Mouse (Mus musculus) megakaryocyte, embryonic 14.5 days (primary cell): ENCODE measurements around the gene Mrpl49. TPM values are rescaled to one million over a fixed set of nuclear protein-coding genes. Genes with fewer than 3 reads are reported as not detected.
A peak's percentile ranks its signal among the peaks of the same experiment; 100 is the strongest.

ENCODE experiments used
- H3K27me3 ChIP-seq: replicated peaks from 2 replicates; pipeline ENCODE3; 2012; ENCODE audit warnings: inconsistent platforms
- H3K36me3 ChIP-seq: replicated peaks from 2 replicates; pipeline ENCODE3; 2012; ENCODE audit warnings: low read length, inconsistent platforms, mixed read lengths
- H3K4me1 ChIP-seq: 2 replicates; pipeline ENCODE4 v1.6.1; 2012; ENCODE audit warnings: inconsistent platforms
- H3K4me3 ChIP-seq: replicated peaks from 2 replicates; pipeline ENCODE3; 2012; ENCODE audit warnings: moderate library complexity, mild to moderate bottlenecking, inconsistent platforms
- H3K9me3 ChIP-seq: 2 replicates; pipeline ENCODE4 v1.6.1; 2012; ENCODE audit warnings: inconsistent platforms
- FLI1 ChIP-seq: IDR thresholded peaks from 2 replicates; pipeline ENCODE4 v1.6.1; 2012; ENCODE audit warnings: low read length, inconsistent platforms, mixed read lengths
- GATA1 ChIP-seq: IDR thresholded peaks from 3 replicates; pipeline ENCODE4 v1.6.1; 2012; ENCODE audit warnings: mixed read lengths, low read length, inconsistent platforms, borderline replicate concordance
- polyA plus RNA-seq: library from polyadenylated mRNA; stranded (reverse); fragments of >175 nt; gene quantifications from 2 replicates; pipeline ENCODE4 v1.2.3, GENCODE M21; 2012; ENCODE audit warnings: low replicate concordance; ENCODE audit not compliant: insufficient read depth

Mrpl49 gene
- polyA plus RNA-seq, 1 experiment = 19.0 TPM

GRCm38 (mm10) chr19:6018142-6019089, 39.2 kb downstream of the Mrpl49 start:
- peak overlapping the region; percentile 66 for H3K4me3 ChIP-seq
- peaks cover 6% of the 10 kb centered on the region for H3K27me3 ChIP-seq
- TF ChIP-seq FLI1 (no peak), GATA1 (no peak)
- no peaks in the 10 kb centered on the region for H3K9me3 ChIP-seq
- peaks cover 60% of the 10 kb centered on the region for H3K4me1 ChIP-seq
- peaks cover 8% of the 10 kb centered on the region for H3K36me3 ChIP-seq

GRCm38 (mm10) chr19:6016532-6016931, 41.1 kb downstream of the Mrpl49 start:
- Histone ChIP-seq H3K4me3 (peak overlapping the region; percentile 94), H3K36me3 (peaks cover 25% of the 10 kb centered on the region), H3K4me1 (peaks cover 66% of the 10 kb centered on the region), H3K9me3 (no peaks in the 10 kb centered on the region), H3K27me3 (no peaks in the 10 kb centered on the region)
- TF ChIP-seq FLI1 (no peak), GATA1 (no peak)

- Histone ChIP-seq H3K27me3 (no peaks in the 10 kb centered on the region), H3K4me1 (peaks cover 74% of the 10 kb centered on the region), H3K36me3 (peaks cover 33% of the 10 kb centered on the region), H3K9me3 (no peaks in the 10 kb centered on the region), H3K4me3 (peak within 1 kb of the TSS; percentile 94)
- TF ChIP-seq GATA1 = no peak
- no peak for TF ChIP-seq FLI1
These were observed 41.9 kb downstream of the Mrpl49 start, which contains the start of gene Capn1 for GRCm38 (mm10) chr19:6015511-6016315. Capn1 (minus strand) TSS chr19:6015897.

- peaks cover 70% of the 10 kb centered on the region for H3K4me1 ChIP-seq
- peaks cover 40% of the 10 kb centered on the region for H3K36me3 ChIP-seq
- no peaks in the 10 kb centered on the region for H3K9me3 ChIP-seq
- TF ChIP-seq GATA1 (no peak), FLI1 (no peak)
- H3K27me3 ChIP-seq = no peaks in the 10 kb centered on the region
- peak overlapping the region; percentile 94 for H3K4me3 ChIP-seq
These were observed 42.5 kb downstream of the Mrpl49 start for GRCm38 (mm10) chr19:6014991-6015510.

- Histone ChIP-seq H3K27me3 (no peaks in the 10 kb centered on the region), H3K9me3 (no peaks in the 10 kb centered on the region), H3K36me3 (peaks cover 51% of the 10 kb centered on the region), H3K4me1 (peaks cover 62% of the 10 kb centered on the region), H3K4me3 (no peak overlapping the region)
- TF ChIP-seq GATA1 (no peak), FLI1 (no peak)
These were observed 43.9 kb downstream of the Mrpl49 start for GRCm38 (mm10) chr19:6013691-6014090.

- Histone ChIP-seq H3K4me1 (peaks cover 26% of the 10 kb centered on the region), H3K4me3 (no peak overlapping the region), H3K27me3 (no peaks in the 10 kb centered on the region), H3K36me3 (peaks cover 79% of the 10 kb centered on the region), H3K9me3 (no peaks in the 10 kb centered on the region)
- TF ChIP-seq FLI1 (no peak), GATA1 (no peak)
These were observed 48.4 kb downstream of the Mrpl49 start for GRCm38 (mm10) chr19:6009137-6009536.

- TF ChIP-seq FLI1 (no peak), GATA1 (no peak)
- Histone ChIP-seq H3K36me3 (peaks cover 72% of the 10 kb centered on the region), H3K27me3 (no peaks in the 10 kb centered on the region), H3K4me1 (peaks cover 24% of the 10 kb centered on the region), H3K4me3 (no peak overlapping the region), H3K9me3 (no peaks in the 10 kb centered on the region)
These were observed 50.6 kb downstream of the Mrpl49 start for GRCm38 (mm10) chr19:6007013-6007412.

GRCm38 (mm10) chr19:6005541-6005940, 52.0 kb downstream of the Mrpl49 start:
- Histone ChIP-seq H3K9me3 (no peaks in the 10 kb centered on the region), H3K27me3 (no peaks in the 10 kb centered on the region), H3K36me3 (peaks cover 69% of the 10 kb centered on the region), H3K4me3 (no peak overlapping the region), H3K4me1 (peaks cover 15% of the 10 kb centered on the region)
- TF ChIP-seq GATA1 (no peak), FLI1 (no peak)

Other genes with a start within 250 kb of the Mrpl49 start
- 28.5 and 57.6 TPM in 2 replicates for gene Frmd8, start 182.5 kb downstream of the Mrpl49 start, polyA plus RNA-seq
- gene Slc25a45, start 180.0 kb downstream of the Mrpl49 start, polyA plus RNA-seq = 3.6 and 6.9 TPM in 2 replicates
- 0.57 and 1.3 TPM in 2 replicates for gene Tigd3, start 163.6 kb downstream of the Mrpl49 start, polyA plus RNA-seq
- 23.0 and 44.7 TPM in 2 replicates for gene Dpf2, start 144.8 kb downstream of the Mrpl49 start, polyA plus RNA-seq
- gene Cdc42ep2, start 133.0 kb downstream of the Mrpl49 start, polyA plus RNA-seq = 4.4 and 15.7 TPM in 2 replicates
- 11.0 and 14.1 TPM in 2 replicates for gene Pola2, start 93.6 kb downstream of the Mrpl49 start, polyA plus RNA-seq
- gene Slc22a20, start 71.6 kb downstream of the Mrpl49 start, polyA plus RNA-seq = not detected in 2 replicates
- 66.2 and 91.7 TPM in 2 replicates for gene Capn1, start 41.9 kb downstream of the Mrpl49 start, polyA plus RNA-seq
- 129 and 202 TPM in 2 replicates for gene Syvn1, start 11.2 kb downstream of the Mrpl49 start, polyA plus RNA-seq
- gene Fau, start 59 bp upstream of the Mrpl49 start, polyA plus RNA-seq = 3,425 and 5,919 TPM in 2 replicates
- gene Znhit2, start 3.4 kb upstream of the Mrpl49 start, polyA plus RNA-seq = 39.7 and 64.8 TPM in 2 replicates
- gene Tm7sf2, start 10.6 kb upstream of the Mrpl49 start, polyA plus RNA-seq = 26.1 and 59.5 TPM in 2 replicates
- gene Vps51, start 19.4 kb upstream of the Mrpl49 start, polyA plus RNA-seq = 23.5 and 35.2 TPM in 2 replicates
- gene Tmem262, start 22.2 kb upstream of the Mrpl49 start, polyA plus RNA-seq = not detected in 2 replicates
- not detected in 2 replicates for gene Gm28374, start 24.5 kb upstream of the Mrpl49 start, polyA plus RNA-seq
- gene Zfpl1, start 27.2 kb upstream of the Mrpl49 start, polyA plus RNA-seq = 88.5 and 121 TPM in 2 replicates
- gene Cdca5, start 27.2 kb upstream of the Mrpl49 start, polyA plus RNA-seq = 2.6 TPM in 1 of 2 replicates, not detected in the other
- gene AC131692.1, start 36.6 kb upstream of the Mrpl49 start, polyA plus RNA-seq = 1.5 and 3.1 TPM in 2 replicates
- gene Naaladl1, start 48.0 kb upstream of the Mrpl49 start, polyA plus RNA-seq = 0.30 TPM in 1 of 2 replicates, not detected in the other
- 66.7 and 124 TPM in 2 replicates for gene Sac3d1, start 60.9 kb upstream of the Mrpl49 start, polyA plus RNA-seq
- gene Snx15, start 70.5 kb upstream of the Mrpl49 start, polyA plus RNA-seq = 138 and 337 TPM in 2 replicates
- 1.7 and 3.7 TPM in 2 replicates for gene Batf2, start 83.2 kb upstream of the Mrpl49 start, polyA plus RNA-seq
- gene Arl2, start 83.8 kb upstream of the Mrpl49 start, polyA plus RNA-seq = 46.0 and 68.7 TPM in 2 replicates
- gene Majin, start 126.6 kb upstream of the Mrpl49 start, polyA plus RNA-seq = not detected in 2 replicates
- gene Gpha2, start 168.6 kb upstream of the Mrpl49 start, polyA plus RNA-seq = not detected in 2 replicates
- 26.0 and 29.6 TPM in 2 replicates for gene Ppp2r5b, start 178.1 kb upstream of the Mrpl49 start, polyA plus RNA-seq
- gene Atg2a, start 183.9 kb upstream of the Mrpl49 start, polyA plus RNA-seq = 34.7 and 62.6 TPM in 2 replicates
- 474 and 728 TPM in 2 replicates for gene Ehd1, start 218.9 kb upstream of the Mrpl49 start, polyA plus RNA-seq
- 4.8 and 6.6 TPM in 2 replicates for gene Cdc42bpg, start 248.7 kb upstream of the Mrpl49 start, polyA plus RNA-seq